Mouse (Mus musculus): ENCODE results near the gene Rpl9-ps6.

Gene Rpl9-ps6

DNA sequence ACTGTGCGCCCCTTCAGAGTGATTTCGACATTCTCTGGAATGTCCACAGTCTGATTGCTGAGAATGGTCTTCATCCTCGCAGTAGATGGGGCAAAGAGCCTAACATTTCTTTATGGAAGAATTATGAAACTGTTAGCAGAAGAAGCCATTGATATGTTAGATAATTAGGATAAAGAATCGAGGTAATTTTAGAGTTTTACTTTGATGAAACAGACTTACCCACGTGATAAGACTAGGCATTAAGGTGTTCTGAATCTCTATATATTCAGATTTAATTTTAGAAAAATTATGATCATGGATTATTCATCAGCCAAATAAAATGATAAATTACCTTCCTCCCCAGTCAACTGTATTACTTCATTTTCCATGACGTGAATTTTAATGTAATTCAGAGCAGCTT lies at the start of gene Rpl9-ps6:
Gene Rpl9-ps6 (minus strand): TSS at position 101 of the 400 bp plus-strand sequence.
- no peak for DNase-seq (ENCODE audit: low spot score in 2 of 2)

GRCm38 (mm10) chr19:32512518-32512917 lies 46.1 kb upstream of the Rpl9-ps6 start:
- DNase-seq (ENCODE audit: low spot score in 2 of 2) = no peak

- DNase-seq (ENCODE audit: low spot score in 2 of 2) = no peak
These were observed 44.6 kb upstream of the Rpl9-ps6 start for GRCm38 (mm10) chr19:32510962-32511361.

DNA sequence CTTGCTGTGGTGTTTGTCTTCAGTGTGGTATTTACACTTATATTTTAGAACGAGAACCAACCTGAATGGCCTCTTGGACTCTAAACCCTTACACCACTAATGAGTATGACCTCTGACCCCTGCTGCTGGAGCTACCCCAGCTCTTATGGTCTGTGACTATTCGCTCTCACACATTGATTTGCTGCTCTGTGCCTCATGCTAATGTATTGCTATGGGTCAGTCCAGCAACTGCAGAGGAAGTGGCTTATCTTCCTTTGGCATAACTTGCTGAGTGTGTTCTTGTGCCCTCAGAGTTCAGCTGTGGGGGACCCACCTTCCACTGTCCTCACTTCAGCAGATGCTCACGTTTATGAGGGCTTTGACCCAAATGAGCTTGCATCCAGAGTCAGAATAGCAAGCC lies 43.9 kb upstream of the Rpl9-ps6 start:
- DNase-seq (ENCODE audit: low spot score in 2 of 2) = no peak

- DNase-seq (ENCODE audit: low spot score in 2 of 2) = no peak
These were observed 41.1 kb upstream of the Rpl9-ps6 start for GRCm38 (mm10) chr19:32507526-32507925.

DNA sequence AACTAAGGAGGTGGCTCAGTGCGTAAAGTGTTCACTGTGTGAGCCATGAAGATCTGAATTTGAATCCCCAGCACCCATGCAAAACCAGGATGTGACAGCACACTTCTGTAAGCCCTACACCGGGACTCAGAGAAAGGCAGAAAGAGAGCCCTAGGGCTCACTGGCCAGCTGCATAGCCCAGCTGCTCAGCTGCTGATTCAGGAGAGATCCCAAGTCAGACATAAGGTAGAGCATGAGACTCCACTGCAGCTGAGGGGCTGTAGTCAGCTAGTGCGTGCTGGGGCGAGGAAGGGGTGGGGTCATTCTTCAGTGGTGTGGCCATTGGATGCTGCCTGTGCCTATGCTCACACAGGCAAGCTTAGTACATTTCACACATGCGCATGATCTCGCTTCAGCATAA lies 40.7 kb upstream of the Rpl9-ps6 start:
- no peak for DNase-seq (ENCODE audit: low spot score in 2 of 2)

DNA sequence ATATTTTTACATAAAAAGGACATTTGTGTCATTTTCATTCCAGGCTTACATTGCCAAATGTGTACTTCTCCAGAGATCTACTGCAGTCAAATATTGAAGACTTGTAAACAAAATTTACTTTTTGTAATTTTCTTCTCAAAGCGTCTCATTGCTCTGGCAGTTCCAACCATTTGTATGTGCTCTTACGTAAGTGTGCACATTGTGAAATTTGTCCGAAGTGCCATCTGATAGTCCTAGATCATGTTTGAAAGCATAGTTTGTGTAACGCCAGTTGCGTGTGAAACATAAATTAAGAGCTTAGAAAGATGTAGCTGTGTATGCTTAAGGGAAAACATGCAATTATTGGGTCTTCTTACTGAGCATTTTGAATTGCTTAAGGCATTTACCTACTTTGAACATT lies 40.1 kb upstream of the Rpl9-ps6 start:
- no peak for DNase-seq (ENCODE audit: low spot score in 2 of 2)

- DNase-seq (ENCODE audit: low spot score in 2 of 2) = no peak
These were observed 39.7 kb upstream of the Rpl9-ps6 start for GRCm38 (mm10) chr19:32506081-32506480.

- no peak for DNase-seq (ENCODE audit: low spot score in 2 of 2)
These were observed 35.0 kb upstream of the Rpl9-ps6 start for GRCm38 (mm10) chr19:32501414-32501813.

DNA sequence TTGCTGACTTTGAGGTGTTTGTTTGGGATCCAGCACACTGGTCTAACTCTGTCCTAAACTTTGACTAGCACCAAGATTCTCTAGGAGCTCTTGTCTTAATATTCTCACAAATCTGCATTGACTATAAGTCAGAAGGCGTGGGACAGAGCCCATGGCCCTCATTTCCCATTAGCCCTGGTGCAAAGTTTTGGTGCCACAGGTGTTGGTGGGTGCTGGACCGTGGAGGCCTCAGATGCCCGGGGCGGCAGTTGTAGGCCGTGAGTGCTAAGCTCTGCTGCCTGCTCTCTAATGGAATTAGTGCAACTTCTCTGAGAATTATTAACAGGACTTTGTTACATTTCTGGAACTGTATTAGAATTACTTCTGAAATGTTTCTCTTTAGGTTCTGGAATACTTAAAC lies 31.6 kb upstream of the Rpl9-ps6 start:
- no peak for DNase-seq (ENCODE audit: low spot score in 2 of 2)

- no peak for DNase-seq (ENCODE audit: low spot score in 2 of 2)
These were observed 31.0 kb upstream of the Rpl9-ps6 start for GRCm38 (mm10) chr19:32497411-32497810.

DNA sequence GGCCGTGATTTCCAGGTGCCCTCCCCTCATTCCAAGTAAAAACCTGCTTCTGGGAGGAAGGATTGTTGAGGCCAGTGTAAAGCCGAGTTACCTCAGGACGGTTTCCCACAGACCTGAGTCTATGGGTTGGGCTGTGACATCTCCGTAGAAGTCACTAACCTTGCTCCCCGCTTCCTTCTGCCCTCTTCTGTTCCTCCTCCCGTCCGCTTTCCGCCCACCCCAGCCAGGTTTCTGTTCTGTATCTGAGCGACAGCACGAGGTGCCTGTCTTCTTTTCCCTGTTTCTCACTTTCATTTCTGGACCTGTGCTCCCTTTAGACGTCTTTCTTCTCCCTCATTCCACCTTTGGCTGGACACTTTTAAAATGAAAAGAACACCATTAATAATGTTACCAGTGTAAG lies 28.7 kb upstream of the Rpl9-ps6 start:
- DNase-seq (ENCODE audit: low spot score in 2 of 2) = no peak

GRCm38 (mm10) chr19:32494611-32495010 lies 28.2 kb upstream of the Rpl9-ps6 start:
- DNase-seq (ENCODE audit: low spot score in 2 of 2) = no peak

DNA sequence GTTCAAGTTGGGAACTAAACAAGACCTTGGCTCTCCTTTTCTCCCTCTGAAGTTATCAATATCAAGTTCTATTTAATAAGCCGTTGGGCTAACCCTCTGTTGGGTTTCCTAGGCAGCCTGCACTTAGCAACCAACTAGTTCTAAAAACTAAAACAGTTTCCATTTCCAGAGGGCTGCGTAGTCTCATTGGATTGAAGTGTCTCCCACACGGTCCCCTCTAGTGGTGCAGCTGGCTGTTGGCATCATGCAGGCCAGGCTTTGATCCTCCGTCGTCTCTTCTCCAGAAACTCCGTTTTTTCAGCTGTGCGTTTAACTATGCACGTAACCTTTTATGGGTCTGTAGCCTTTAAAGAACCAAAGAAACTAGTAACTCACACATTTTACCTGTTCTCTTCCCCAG lies 27.1 kb upstream of the Rpl9-ps6 start:
- DNase-seq (ENCODE audit: low spot score in 2 of 2) = no peak

DNA sequence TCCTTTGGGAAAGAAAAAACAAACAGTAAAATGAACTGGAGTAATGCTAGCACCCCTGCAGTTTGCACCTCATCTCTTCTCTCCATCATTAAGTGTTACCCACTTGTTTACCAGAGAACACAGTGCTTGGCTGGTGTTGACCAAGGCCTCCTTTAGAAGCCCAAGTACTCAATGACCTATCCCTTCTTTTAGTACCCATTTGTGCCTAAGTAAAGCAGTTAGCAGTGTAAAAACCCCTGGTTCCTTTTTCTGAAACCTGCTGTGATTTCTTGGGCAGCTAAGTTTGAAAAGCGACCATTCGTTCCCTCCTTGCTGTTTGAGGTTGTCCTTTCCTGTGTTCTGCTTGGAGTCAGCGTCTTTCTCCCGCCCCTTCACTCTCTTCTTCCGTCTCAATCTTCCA lies 26.6 kb upstream of the Rpl9-ps6 start:
- no peak for DNase-seq (ENCODE audit: low spot score in 2 of 2)

- no peak for DNase-seq (ENCODE audit: low spot score in 2 of 2)
These were observed 26.0 kb upstream of the Rpl9-ps6 start for GRCm38 (mm10) chr19:32492339-32492738.

GRCm38 (mm10) chr19:32490976-32491375 lies 24.6 kb upstream of the Rpl9-ps6 start:
- no peak for DNase-seq (ENCODE audit: low spot score in 2 of 2)

DNA sequence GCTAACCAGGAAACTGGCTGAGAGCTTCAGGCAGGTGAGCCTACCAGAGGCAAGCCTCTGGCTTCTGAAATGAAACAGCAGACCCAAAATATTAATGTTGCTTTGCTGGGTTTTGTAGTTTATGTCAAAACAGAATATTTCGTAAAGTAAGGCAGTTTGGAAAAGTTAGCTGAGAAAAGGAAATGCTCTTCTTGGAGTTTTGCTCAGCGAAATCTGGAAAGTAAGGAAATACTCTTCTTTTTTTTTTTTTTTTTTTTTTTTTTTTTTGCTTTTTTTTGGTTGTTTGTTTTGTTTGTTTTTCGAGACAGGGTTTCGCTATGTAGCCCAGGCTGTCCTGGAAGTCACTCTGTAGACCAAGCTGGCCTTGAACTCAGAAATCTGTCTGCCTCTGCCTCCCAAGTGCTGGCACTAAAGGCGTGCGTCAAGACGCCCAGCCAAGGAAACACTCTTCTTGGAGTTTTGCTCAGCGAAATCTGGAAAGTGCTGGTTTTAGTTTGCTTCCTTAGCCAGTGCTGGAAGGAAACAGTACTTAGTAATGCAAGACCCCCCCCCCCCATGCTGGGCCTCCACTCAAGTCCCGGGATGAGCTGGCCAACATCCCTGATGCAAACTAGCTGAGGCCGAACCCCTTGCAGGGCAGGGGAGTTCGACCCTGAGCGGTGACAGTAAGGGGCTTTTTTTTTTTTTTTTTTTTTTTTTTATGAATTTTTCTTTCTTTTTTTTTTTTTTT lies 23.0 kb upstream of the Rpl9-ps6 start:
- no peak for DNase-seq (ENCODE audit: low spot score in 2 of 2)

- no peak for DNase-seq (ENCODE audit: low spot score in 2 of 2)
These were observed 21.3 kb upstream of the Rpl9-ps6 start for GRCm38 (mm10) chr19:32487595-32488255.

- DNase-seq (ENCODE audit: low spot score in 2 of 2) = peak; percentile 29 to 55
These were observed 19.8 kb upstream of the Rpl9-ps6 start for GRCm38 (mm10) chr19:32486106-32486724.

GRCm38 (mm10) chr19:32485681-32486105 lies 19.3 kb upstream of the Rpl9-ps6 start, which contains the start of gene Minpp1:
Gene Minpp1, plus strand, starts transcription at chr19:32485769.
- DNase-seq (ENCODE audit: low spot score in 2 of 2) = peak; percentile 70 to 79

DNA sequence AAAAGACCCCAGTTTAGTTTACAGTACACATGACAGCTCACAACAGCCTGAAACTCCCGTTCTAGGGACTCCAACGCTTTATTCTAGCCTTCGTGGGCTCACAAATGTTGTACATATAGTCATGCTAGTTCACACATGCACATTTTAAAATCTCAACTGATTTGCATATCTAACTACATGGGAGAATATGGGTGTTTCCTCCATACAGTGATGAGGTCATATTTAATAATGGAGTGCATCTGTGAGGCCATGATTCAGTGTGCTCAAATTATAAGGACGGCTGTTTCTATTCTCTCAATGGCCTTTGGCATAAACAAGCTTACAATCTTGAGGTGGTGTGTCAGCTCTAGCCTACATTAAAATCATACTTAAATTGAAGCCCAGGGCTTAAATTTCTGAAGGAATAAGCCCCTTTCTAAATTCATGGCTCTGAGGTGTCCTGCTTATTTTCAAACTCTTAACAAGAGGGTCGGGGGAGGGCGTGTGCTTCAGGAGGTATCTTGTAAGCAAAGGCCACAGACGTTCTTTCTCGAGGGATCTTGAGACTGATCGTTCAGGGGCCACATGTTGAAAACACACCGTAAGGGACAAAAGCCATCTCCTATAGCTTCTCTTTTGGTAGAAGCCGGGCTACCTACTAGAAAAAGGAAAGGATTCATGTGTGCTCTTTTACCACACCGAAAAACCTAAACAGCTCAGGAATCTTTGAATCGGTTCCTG lies 18.7 kb upstream of the Rpl9-ps6 start:
- DNase-seq (ENCODE audit: low spot score in 2 of 2) = no peak
